1 mouse cellular context compared by ENCODE assay signal in genomic region chr12:77568286-77568685, GRCm38 (mm10).
TF ChIP-seq lines count a peak whose summit lies in the region.

No protein-coding gene starts in this region.

TF ChIP-seq in MEL, 35 proteins besides CTCF, POLR2A, EP300 and RAD21 (continued from another document):
- no peak for TF ChIP-seq CHD1 (IDR thresholded peaks at IDR 0.05; ENCODE audit: low read depth, low read length)
- no peak for TF ChIP-seq MAZ (IDR thresholded peaks at IDR 0.05; ENCODE audit: low read depth, low read length)
- no peak for TF ChIP-seq ETS1 (IDR thresholded peaks at IDR 0.05; ENCODE audit: low read depth, low read length)
- TF ChIP-seq NRF1 (IDR thresholded peaks at IDR 0.05; ENCODE audit: insufficient read depth, low read depth, low read length, poor library complexity, severe bottlenecking), result no peak
- TF ChIP-seq TCF12 (IDR thresholded peaks at IDR 0.05; ENCODE audit: low read depth, low read length), result no peak
